Mouse (Mus musculus) embryo, embryonic 11 days (tissue): ENCODE results near the gene Adamts4.
A peak's percentile ranks its signal among the peaks of the same experiment; 100 is the strongest.

Source experiments
- DNase-seq: peaks from one replicate; pipeline ENCODE4 v3.0.0-alpha.2; 2015

Gene Adamts4

DNA sequence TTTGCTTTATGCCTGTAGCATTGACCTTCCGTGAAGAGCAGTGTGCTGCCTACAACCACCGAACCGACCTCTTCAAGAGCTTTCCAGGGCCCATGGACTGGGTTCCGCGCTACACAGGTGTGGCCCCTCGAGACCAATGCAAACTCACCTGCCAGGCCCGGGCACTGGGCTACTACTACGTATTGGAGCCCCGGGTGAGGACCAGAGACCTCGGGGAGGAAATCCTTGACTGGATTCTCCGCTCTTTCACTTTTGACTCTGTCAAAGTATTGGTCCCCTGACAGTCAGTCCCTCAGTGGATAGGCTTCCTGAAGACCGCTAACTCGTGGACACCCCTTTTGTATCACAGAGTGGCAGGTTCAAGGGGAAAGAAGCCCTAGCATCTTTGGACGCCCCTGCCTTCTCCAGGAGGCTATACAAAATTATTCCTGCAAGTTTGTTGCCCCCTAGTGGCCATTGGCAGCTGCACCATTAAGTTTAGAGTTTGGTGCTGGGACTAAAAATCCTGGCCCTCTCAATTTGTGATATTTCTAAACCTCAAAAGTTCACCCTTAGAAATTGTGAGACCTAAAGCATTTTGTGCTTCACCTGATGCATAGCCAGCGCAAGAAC is 6.8 kb downstream of the Adamts4 start:
- DNase-seq = peak; percentile 87

DNA sequence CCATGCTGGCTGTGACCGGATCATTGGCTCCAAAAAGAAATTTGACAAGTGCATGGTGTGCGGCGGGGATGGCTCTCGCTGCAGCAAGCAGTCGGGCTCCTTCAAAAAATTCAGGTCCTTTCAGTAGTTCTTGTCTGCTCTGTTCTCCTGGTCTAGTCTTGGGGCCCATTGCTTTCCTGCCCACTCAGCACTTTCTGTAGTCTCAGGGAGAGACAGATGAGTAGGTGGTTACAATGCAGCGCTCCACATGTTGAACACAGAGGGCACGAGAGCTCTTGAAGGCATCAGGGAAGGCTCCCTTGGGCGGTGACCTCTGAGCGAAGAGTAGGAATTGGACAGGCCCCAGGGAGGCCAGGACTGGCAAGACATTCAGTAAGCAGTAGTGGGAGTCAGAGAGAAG is 7.6 kb downstream of the Adamts4 start:
- no peak for DNase-seq

- no peak for DNase-seq
Observed at GRCm38 (mm10) chr1:171258921-171259320, 8.7 kb downstream of the Adamts4 start.

DNA sequence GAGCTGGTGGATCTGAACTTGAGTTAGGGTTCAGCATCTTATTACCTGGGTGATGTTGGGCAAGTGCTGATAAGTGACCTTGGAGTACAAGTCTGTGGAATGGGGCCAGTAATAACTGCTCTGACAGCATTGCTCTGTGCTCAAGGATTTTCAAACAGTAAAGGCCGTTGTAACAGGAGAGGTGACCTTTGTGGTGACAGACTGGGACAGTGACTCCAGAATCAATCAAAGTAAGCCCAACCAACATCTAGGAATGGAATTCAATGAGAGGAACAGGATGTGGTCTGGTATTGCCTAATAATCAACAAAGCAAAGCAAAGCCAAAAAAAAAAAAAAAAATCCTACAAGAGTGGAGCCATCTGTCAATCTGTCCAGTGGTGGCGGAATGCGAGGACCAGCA is 10.1 kb downstream of the Adamts4 start:
- no peak for DNase-seq

- DNase-seq = peak; percentile 44
Observed at GRCm38 (mm10) chr1:171262594-171263130, 12.4 kb downstream of the Adamts4 start.

DNA sequence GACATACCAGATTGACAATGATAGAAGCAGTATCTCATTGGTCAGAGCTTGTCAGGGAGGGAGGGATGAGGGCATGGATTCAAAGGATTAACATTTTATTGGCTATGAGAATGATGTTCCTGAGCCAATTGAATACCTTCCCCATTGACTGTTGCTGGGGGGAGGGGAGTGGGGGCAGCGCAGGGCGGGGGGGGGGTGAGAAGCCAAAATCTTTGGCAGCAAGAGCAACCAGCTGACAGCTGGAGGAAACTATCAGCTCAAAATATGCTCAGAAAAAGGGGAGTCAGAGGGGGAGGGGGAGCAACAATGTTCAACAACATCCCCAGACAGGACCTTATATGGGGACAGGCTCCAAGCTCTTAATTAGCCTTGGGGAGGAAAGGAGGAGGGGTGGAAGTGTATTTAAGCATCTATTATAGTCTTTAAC is 13.0 kb downstream of the Adamts4 start:
- peak; percentile 59 for DNase-seq

DNA sequence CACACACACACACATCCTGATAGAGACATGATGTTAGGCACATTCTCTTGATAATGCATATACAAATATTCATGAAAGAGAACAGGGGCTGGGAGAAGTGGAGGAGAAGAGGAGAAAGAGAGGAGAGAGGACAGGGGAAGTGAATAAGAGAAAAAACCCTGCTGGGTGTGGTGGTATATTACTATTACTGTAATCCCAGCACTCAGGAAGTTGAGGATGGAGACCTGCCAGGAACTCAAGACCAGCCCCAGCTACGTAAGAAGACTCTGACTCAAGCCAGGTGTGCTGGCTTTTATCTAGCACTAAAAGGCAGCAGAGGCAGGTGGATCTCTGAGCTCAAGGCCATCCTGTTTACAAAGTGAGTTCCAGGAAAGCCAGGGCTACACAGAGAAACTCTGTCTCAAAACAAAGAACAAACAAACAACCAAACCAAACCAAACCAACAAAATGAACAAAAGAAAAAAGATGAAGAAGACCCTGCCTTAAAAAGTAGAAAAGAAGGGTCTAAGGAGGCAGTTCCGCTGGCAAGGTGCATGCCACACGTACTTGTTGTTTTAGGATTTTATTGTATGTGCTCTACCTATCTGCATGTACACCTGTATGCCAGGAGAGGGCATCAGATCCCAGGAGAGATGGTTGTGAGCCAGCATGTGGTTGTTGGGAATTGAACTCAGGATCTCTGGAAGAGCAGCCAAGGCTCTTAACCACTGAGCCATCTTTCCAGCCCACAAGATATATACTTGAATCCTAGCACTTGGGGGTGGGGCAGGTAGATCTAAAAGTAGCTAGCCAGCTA is 13.6 kb downstream of the Adamts4 start:
- no peak for DNase-seq

DNA sequence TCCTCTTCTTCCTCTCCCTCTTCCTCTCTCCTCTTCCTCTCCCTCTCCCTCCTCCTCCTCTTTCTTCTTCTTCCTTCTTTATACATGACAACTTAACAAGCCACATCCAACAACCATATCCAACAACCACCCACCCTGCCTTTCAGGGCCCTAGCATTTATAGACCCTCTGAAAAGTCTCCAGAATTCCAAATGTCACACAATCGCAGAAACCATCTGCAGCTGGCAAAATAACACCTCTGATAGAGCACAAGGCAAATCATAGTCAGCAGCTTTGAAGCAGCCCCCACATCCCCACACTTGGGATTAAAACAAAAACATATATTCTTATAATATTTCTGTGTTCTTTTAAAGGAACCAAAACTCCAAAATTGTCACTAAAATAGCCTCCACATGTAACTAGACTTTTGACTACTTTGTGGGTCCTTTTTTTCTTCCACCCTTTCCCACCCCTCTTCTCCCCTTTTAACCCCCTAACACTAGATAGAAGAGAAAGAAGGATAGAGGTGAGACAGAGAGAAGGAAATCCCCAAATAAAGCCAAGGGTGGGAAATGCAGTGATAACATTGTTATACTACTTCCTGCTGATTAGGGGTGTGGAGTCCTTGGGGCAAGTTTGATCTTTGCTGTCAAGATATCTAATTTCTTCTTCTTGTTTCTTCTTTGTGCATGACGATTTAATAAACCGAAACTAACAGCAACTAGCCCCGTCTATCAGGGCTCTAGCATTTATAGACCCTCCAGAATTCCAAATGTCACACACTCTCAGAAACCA is 15.9 kb downstream of the Adamts4 start:
- no peak for DNase-seq

GRCm38 (mm10) chr1:171268341-171268740 is 18.1 kb downstream of the Adamts4 start:
- DNase-seq = no peak

DNA sequence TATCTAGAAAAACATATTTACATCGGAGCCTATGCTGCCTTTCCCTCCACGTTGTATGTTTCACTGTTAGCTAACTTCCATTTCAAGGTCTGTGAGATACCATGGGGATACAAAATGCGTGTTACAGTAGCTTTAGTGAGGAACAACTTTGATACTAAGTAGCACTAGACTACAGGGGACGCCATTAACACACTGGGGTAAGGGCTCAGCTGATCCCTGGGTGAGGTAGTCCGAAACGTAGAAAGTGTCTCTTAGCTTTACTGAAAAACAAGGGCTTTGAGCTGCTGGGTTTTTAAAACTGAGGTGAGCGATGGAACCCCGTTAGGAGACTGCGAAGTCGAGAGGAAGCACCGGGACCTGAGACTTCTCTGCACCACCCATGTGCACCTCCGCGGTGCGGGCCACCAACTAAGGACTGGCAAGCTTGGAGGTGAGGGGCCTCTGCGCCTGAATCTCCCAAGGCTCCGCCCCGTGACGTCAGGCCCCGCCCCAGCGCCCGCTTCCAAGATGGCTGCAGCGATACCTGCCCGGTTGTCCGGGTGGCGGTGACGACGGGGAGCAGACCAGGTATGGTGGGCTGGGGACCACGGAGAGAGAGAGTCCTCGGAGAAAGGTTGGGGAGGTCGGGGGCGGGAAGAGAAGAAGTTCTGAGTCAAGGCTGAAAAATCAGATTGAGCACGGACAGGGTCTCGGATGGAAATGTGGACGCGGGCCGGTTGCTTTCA is 19.8 kb downstream of the Adamts4 start, which contains the start of gene B4galt3:
B4galt3 (plus strand) TSS at position 481 of the 725 bp plus-strand sequence.
- peak; percentile 95 for DNase-seq

DNA sequence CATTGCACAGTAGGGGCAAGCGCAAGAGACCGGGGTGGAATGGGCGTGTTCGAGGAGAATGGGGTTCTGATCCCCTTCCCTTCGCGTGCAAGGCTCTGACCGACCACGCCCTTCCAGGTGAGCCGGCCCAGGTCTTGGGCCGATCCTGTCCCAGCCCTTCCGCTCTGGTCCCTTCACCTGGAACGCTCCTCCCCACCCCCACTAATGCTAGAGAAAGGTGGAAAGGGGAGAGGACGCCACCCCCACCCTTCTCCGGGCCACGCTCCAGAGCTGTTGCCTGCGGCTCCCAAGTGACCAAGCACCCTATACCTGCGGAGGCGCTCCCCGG is 20.3 kb downstream of the Adamts4 start:
- peak; percentile 44 for DNase-seq

- DNase-seq = no peak
Observed at GRCm38 (mm10) chr1:171271196-171271595, 21.0 kb downstream of the Adamts4 start.

GRCm38 (mm10) chr1:171271622-171272021 is 21.4 kb downstream of the Adamts4 start:
- no peak for DNase-seq

- no peak for DNase-seq
Observed at GRCm38 (mm10) chr1:171272086-171272485, 21.9 kb downstream of the Adamts4 start.

DNA sequence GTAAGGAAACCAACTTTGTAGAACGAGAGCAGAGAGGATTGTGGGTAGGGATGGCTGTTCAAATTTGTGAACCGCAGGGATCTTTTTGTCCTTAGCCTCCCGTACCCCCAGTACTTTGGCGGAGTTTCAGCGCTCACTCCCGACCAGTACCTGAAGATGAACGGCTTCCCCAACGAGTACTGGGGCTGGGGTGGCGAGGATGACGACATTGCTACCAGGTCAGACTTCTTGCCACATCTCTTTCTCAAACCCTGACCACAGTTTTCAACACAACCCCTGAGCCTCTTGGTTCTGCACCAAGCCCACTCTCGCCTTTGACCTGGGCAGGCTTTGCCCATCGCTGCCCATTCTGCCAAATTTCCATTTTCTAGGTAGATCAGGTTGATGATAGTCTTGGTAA is 23.9 kb downstream of the Adamts4 start:
- no peak for DNase-seq

DNA sequence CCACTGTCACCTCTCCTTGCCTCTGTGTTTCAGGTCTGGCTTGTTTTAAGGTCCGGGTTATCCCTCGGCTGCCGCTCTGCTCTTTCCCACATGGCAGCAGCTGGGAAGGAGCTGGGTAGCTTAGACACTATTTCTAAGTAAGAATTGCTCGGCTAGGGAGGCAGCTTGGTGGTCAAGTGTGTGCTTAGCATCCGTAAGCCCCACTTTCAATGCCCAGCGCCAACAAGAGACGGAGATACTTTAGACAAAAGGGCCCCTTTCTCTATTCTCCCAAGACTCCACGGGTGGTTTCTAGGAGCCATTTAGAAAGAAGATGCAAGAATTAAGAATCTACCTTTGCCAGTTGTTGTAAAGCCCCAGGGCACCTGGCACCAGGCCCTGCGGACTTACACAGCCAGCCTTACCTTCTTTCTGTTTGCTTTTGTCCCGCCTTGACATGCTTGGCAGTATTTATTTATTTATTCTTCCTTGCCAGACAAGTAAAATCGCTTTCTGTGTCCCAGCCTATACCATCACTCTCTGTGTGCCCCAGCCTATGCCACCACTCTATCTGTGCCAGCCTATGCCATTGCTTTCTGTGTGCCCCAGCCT is 25.0 kb downstream of the Adamts4 start:
- DNase-seq = no peak

DNA sequence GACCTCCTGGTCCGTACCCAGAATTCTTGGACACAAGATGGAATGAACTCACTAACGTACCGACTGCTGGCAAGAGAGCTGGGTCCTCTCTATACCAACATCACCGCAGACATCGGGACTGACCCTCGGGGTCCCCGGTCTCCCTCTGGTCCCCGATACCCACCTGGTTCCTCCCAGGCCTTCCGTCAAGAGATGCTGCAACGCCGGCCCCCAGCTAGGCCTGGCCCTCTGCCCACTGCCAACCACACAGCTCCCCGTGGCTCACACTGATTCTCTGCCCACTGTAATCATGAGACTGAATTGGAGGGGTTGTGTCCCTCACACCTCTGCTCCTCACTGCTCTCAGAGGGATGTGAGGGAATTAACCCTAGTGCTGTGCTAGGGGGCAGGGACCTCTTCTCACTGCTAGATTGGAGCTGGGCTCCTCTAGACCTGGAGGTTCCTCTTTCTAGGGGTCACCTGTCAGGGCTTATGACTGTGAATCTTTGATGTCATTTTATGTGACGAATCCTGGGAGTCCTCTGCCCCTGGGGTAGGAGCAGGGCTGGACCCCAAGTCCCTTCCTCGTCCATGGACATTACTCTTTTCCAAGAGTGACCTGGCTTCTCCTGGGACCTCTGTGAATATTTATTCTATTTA is 26.0 kb downstream of the Adamts4 start:
- no peak for DNase-seq

GRCm38 (mm10) chr1:171277736-171278135 is 27.5 kb downstream of the Adamts4 start:
- no peak for DNase-seq

GRCm38 (mm10) chr1:171278436-171278835 is 28.2 kb downstream of the Adamts4 start:
- DNase-seq = no peak

- DNase-seq = no peak
Observed at GRCm38 (mm10) chr1:171279012-171279705, 28.9 kb downstream of the Adamts4 start.

DNA sequence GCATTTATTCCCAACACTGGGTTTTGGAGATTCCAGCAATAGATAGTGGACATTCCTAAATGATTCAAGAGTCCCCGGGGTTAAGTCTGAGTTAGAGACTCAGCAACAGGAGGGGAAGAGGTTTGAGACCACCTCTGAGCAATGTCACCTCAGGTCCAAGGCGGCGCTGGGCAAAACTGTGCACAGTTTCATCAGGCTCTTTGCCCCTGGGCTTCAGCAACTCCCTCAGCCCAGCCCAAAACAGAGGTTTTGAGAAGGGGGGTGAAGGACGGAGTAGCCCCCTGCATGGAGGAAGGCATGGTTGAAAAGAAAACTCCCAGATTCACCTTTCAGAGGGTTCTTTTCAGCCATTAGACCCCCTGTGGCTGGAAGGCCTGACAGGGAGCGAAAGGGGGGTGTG is 29.5 kb downstream of the Adamts4 start:
- no peak for DNase-seq
